Mouse (Mus musculus): Measurements from ENCODE around the gene P4ha2. TPM values are rescaled to one million over a fixed set of nuclear protein-coding genes. Genes with fewer than 3 reads are reported as not detected.

The P4ha2 gene
- polyA plus RNA-seq, 1 experiment from 2014 or later = 25.0 TPM

DNA sequence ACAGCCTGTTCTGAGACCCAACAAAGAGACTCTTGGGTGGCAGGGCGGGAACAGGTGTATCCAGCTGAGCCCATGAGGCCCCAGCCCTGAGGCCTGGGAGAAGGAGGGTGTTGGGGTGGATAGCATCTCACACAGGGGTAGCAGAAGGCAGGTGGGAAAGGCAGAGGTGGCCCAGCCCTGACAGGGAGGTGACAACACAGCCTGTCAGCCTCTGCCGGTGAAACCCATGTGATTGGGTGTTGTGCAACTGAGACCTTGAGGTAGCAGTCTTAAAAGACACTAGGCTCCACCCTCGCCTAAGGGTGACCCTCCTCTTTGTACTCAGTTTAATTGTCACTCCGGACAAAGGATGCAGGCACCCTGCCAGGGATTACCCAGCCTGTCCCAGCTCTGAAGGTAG, 26.6 kb upstream of the P4ha2 start:
- H3K4me3 ChIP-seq = no peak overlapping the region
- H3K27ac ChIP-seq (replicated peaks) = no peak overlapping the region
- WGBS = 39% methylated on average over 4 of the region's 4 CpGs
- H3K9me3 ChIP-seq (replicated peaks) = no peaks in the 10 kb centered on the region
- DNase-seq (ENCODE audit: low spot score) = no peak
- H3K4me1 ChIP-seq = peaks cover 25% of the 10 kb centered on the region
- no peaks in the 10 kb centered on the region for H3K36me3 ChIP-seq
- peaks cover 23% of the 10 kb centered on the region for H3K27me3 ChIP-seq (ENCODE audit: low read depth, poor library complexity, severe bottlenecking)

DNA sequence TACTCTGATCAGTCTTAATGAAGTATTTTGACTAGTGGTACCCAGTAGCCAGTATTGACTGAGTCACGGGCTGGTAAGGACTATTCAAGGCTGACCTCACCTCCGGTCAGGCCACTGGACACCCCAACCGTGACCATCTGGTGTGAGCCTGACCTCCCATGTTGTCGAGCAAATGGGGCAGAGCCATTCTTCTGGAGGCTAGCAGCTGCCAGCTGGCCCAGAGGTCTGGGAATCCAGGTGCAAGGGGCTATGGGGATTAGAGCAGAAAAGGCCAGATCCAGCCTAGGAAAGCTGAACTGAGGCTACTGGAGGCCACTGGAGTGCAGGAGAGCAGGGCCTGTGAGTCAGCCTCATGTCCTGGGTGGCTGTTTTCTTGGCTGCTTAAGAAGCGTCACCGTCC, 24.5 kb upstream of the P4ha2 start:
- H3K4me1 ChIP-seq = peaks cover 10% of the 10 kb centered on the region; the same call in 1 of the 2 replicates
- H3K9me3 ChIP-seq (replicated peaks) = no peaks in the 10 kb centered on the region
- DNase-seq (ENCODE audit: low spot score) = no peak
- WGBS = 72% methylated on average over 6 of the region's 6 CpGs
- no peaks in the 10 kb centered on the region for H3K36me3 ChIP-seq
- no peak overlapping the region for H3K4me3 ChIP-seq
- H3K27ac ChIP-seq (replicated peaks) = peak overlapping the region; percentile 49; the same call in 1 of the 2 replicates
- H3K27me3 ChIP-seq (ENCODE audit: low read depth, poor library complexity, severe bottlenecking) = peaks cover 9% of the 10 kb centered on the region

DNA sequence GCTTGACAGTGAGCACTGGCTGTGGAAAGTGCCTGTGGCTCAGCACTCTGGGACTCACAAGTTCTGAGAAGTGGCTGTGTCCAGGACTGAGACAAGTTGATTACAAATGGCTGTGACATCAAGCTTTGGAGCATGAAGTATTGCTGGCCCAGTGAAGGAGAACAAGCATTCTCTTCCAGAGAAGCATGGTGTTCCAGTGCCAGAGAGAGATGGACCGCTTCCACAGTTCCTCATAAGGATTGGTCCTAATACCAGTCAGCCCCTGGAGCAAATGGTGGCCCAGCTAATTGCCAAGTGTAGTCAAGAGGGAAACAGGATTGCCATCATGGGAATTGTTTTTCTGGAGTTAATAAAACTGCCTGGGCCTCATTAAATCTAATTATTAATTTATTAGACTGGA, 23.8 kb upstream of the P4ha2 start:
- Histone ChIP-seq H3K36me3 (no peaks in the 10 kb centered on the region), H3K4me3 (no peak overlapping the region), H3K27me3 (ENCODE audit: low read depth, poor library complexity, severe bottlenecking) (0 out of 2 replicates have a peak, but pooled peaks cover 3% of the 10 kb centered on the region), H3K9me3 (replicated peaks) (no peaks in the 10 kb centered on the region), H3K27ac (replicated peaks) (0 out of 2 replicates have a peak overlapping the region, but pooled peaks have one; percentile 49), H3K4me1 (peaks cover 10% of the 10 kb centered on the region; the same call in 1 of the 2 replicates)
- DNase-seq (ENCODE audit: low spot score) = no peak
- WGBS = 88% methylated on average over 1 of the region's 1 CpGs

DNA sequence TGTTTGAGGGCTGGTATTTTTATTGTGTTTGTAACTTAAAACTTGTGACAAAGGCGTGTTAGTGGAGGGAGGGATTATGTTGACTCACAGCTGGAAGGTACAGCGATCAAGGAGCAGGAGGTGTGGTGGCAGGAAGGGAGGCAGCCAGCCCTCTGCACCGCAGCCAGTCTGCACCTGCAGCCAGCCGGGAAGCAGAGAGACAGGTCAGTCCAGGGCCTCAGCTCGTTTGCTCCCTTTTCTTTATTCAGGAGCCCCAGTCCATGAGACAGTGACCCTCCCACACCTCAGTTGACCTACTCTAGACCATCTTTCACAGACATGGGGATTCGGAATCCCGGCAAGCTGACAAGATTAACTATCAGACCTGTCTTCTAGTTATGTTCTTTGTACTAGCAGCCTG, 19.5 kb upstream of the P4ha2 start:
- H3K4me1 ChIP-seq = peaks cover 2% of the 10 kb centered on the region; the same call in 1 of the 2 replicates
- no peaks in the 10 kb centered on the region for H3K9me3 ChIP-seq (replicated peaks)
- no peaks in the 10 kb centered on the region for H3K27me3 ChIP-seq (ENCODE audit: low read depth, poor library complexity, severe bottlenecking)
- H3K4me3 ChIP-seq = no peak overlapping the region
- WGBS = 34% methylated on average over 7 of the region's 7 CpGs
- no peak overlapping the region for H3K27ac ChIP-seq (replicated peaks)
- no peaks in the 10 kb centered on the region for H3K36me3 ChIP-seq
- DNase-seq (ENCODE audit: low spot score) = no peak

DNA sequence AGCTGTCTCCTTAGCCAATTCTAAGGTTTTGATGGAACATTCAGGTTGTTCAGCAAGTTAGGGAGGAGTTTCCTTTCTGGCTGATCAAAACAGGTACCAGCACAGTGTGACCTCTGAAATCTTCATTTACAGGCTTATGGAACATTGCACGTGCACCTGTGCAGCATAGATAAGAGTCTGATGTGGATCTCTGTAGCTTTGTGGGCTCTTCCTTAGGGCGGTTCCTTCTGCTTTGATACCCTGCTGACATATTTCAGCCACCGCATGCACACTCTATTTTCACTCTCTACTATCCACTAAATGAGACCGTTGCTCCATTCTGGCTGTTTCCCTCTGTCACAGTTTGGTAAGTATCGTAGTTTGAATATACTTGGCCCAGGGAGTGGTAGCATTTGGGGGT, 17.2 kb upstream of the P4ha2 start:
- DNase-seq (ENCODE audit: low spot score) = no peak
- no peak overlapping the region for H3K4me3 ChIP-seq
- no peaks in the 10 kb centered on the region for H3K27me3 ChIP-seq (ENCODE audit: low read depth, poor library complexity, severe bottlenecking)
- no peak overlapping the region for H3K27ac ChIP-seq (replicated peaks)
- WGBS = 92% methylated on average over 5 of the region's 5 CpGs
- H3K9me3 ChIP-seq (replicated peaks) = no peaks in the 10 kb centered on the region
- H3K4me1 ChIP-seq = no peaks in the 10 kb centered on the region
- no peaks in the 10 kb centered on the region for H3K36me3 ChIP-seq

DNA sequence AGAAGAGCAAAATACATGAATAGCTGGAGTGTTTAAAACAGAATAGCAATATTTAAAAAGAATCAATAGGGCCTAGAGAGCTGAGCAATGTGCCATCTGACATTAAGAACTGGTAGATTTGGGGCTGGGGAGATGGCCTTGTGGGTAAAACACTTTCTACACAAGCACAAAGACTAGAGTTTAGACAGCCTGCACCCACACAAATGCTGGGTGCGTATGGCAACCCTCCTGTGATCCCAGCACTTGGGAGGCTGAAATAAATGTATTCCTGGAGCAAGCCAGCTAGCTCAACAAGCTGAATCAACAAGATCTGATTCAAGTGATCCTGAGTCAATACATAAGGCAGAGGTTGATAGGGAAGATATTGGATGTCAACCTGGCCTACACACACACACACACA, 14.9 kb upstream of the P4ha2 start:
- Histone ChIP-seq H3K27me3 (ENCODE audit: low read depth, poor library complexity, severe bottlenecking) (no peaks in the 10 kb centered on the region), H3K27ac (replicated peaks) (no peak overlapping the region), H3K36me3 (no peaks in the 10 kb centered on the region), H3K9me3 (replicated peaks) (no peaks in the 10 kb centered on the region), H3K4me3 (no peak overlapping the region), H3K4me1 (no peaks in the 10 kb centered on the region)
- no peak for DNase-seq (ENCODE audit: low spot score)
- WGBS = 82% methylated on average over 1 of the region's 1 CpGs

DNA sequence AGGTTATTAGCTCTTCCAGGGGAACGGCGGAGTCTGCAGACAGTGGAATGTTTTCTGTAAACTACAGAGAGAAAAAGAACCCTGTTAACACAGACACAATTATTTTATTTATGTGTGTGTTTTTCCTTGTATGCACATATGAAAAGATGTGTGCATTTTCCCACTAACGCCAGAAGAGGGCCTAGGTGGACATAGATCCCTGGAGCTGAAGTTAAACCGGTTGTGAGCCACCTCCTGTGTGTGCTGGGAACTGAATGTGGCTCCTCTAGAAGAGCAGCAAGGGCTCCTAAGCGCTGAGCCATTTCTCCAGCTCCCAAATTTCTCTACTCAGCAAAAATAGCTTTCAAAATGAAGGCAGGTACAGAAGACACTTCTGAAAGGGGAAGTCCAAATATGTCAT, 14.1 kb upstream of the P4ha2 start:
- WGBS = 69% methylated on average over 5 of the region's 5 CpGs
- DNase-seq (ENCODE audit: low spot score) = no peak

DNA sequence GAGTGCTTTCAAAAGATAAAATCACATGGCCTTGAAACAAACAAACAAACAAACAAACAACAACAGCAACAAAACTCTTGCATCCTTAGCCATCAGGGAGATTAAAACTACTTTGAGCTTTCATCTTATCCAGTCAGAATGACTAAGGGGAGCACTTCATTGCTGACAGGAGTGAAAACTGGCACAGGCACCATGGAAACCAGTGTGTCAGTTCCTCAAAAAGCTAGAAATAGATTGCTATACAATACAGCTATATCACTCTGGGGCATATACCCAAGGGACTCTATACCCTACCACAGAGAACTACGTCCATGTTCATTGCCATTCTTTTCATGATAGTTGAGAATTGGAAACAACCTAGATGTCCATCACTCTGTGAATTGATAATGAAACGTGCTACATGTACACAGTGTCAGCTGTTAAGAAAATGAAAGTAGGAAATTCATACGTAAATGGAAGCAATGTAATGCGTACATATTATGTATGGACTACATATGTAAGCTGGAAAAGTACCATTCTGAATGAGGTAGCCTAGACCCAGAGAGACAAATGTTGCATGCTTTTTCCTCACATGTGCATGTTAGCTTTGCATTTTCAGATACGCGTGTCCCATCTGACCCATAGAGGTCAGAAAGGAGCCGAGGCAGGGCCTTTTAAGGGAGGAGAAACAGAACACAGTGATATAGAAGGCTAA, 11.5 kb upstream of the P4ha2 start:
- no peak overlapping the region for H3K27ac ChIP-seq (replicated peaks)
- 0 out of 2 replicates have a peak, but pooled peaks cover 7% of the 10 kb centered on the region for H3K4me1 ChIP-seq
- H3K36me3 ChIP-seq = no peaks in the 10 kb centered on the region
- no peaks in the 10 kb centered on the region for H3K27me3 ChIP-seq (ENCODE audit: low read depth, poor library complexity, severe bottlenecking)
- no peak for DNase-seq (ENCODE audit: low spot score)
- no peaks in the 10 kb centered on the region for H3K9me3 ChIP-seq (replicated peaks)
- no peak overlapping the region for H3K4me3 ChIP-seq
- WGBS = 86% methylated on average over 7 of the region's 7 CpGs

More for the DNA sequence above, 14.1 kb upstream of the P4ha2 start:
- H3K36me3 ChIP-seq = no peaks in the 10 kb centered on the region
- H3K27ac ChIP-seq (replicated peaks) = no peak overlapping the region
- no peaks in the 10 kb centered on the region for H3K4me1 ChIP-seq
- H3K9me3 ChIP-seq (replicated peaks) = no peaks in the 10 kb centered on the region
- no peak overlapping the region for H3K4me3 ChIP-seq
- no peaks in the 10 kb centered on the region for H3K27me3 ChIP-seq (ENCODE audit: low read depth, poor library complexity, severe bottlenecking)

DNA sequence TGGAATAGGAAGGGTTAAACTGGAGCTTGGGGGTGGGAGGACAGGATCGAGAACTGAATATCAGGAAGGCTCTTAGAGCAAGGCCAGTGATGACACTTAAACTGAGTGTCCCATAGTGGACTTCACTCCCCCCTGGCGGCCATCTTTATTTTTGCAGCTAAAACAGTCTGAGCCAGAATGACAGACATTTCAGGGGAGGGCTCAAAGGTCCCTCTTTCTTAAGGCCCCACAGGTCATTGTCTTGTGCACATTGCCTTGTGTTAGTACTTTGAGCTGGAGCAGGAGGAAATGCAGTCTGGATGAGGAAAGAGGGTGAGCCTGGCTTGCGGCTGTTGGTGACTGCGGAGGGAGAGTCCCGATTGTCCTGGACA, 11.0 kb upstream of the P4ha2 start:
- no peak overlapping the region for H3K27ac ChIP-seq (replicated peaks)

DNA sequence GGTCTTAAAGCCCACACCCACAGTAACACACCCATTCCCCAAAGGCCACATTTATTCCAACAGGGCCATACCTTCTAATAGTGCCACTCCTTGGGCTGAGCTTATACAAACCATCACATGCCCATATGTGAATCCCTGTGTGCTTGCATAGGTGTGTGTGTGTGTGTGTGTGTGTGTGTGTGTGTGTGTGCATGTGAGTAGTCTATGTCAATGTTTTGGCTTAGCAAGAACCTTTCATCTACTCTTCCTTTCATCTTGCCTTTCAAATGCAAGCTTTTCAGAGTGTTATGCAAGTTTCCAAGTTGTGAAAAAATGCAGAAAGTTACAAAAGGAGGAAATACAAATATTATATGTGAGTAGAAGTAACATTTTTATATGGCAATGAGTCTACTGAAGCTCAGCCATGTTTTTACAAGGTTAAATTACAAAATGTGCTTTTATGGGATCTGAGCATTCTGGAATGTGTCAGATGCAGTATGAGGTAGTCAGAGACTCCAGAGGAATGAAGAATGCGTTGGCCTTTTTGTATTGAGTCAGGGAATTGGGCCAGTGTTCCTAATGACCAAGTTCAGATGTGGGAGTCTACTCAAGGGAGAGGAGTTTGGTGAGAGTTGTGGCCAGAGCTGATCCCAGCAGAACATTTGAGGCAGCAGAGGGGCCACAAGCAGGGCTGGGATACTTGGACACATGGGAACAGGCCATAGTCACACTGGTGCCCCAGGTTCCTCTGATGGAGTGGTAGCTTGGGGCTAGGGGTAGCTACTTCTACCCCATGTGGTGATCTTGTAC, 9.6 kb upstream of the P4ha2 start:
- Histone ChIP-seq H3K36me3 (no peaks in the 10 kb centered on the region), H3K9me3 (replicated peaks) (no peaks in the 10 kb centered on the region), H3K27ac (replicated peaks) (no peak overlapping the region), H3K4me3 (no peak overlapping the region), H3K4me1 (0 out of 2 replicates have a peak, but pooled peaks cover 7% of the 10 kb centered on the region), H3K27me3 (ENCODE audit: low read depth, poor library complexity, severe bottlenecking) (no peaks in the 10 kb centered on the region)
- WGBS = 86% methylated on average over 1 of the region's 1 CpGs
- no peak for DNase-seq (ENCODE audit: low spot score)

More for the DNA sequence above, 11.0 kb upstream of the P4ha2 start:
- DNase-seq (ENCODE audit: low spot score) = peak; percentile 75
- Histone ChIP-seq H3K27me3 (ENCODE audit: low read depth, poor library complexity, severe bottlenecking) (no peaks in the 10 kb centered on the region), H3K4me3 (no peak overlapping the region), H3K4me1 (0 out of 2 replicates have a peak, but pooled peaks cover 7% of the 10 kb centered on the region), H3K36me3 (no peaks in the 10 kb centered on the region), H3K9me3 (replicated peaks) (no peaks in the 10 kb centered on the region)
- WGBS = 51% methylated on average over 5 of the region's 5 CpGs

DNA sequence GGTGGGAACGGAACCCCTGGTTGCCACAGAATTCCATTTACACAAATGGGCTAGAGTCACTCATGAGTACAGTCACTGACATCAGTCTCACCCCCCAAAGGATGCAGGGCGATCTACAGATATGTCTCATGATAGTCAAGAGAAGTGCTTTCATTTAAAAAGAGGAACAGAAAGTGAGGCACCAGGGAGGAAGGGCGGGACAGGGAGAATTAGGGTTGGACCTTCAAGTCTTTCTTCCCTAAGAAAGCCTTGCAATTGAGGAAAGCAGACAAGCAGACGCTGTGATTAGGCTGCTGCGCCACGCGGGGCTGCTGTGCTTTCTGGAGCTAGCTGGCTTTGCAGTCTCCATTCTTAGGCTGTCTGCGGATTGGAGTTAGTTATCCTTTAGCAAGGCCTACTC, 8.2 kb upstream of the P4ha2 start:
- no peaks in the 10 kb centered on the region for H3K27me3 ChIP-seq (ENCODE audit: low read depth, poor library complexity, severe bottlenecking)
- no peaks in the 10 kb centered on the region for H3K9me3 ChIP-seq (replicated peaks)
- 55% methylated on average over 8 of the region's 8 CpGs for WGBS

DNA sequence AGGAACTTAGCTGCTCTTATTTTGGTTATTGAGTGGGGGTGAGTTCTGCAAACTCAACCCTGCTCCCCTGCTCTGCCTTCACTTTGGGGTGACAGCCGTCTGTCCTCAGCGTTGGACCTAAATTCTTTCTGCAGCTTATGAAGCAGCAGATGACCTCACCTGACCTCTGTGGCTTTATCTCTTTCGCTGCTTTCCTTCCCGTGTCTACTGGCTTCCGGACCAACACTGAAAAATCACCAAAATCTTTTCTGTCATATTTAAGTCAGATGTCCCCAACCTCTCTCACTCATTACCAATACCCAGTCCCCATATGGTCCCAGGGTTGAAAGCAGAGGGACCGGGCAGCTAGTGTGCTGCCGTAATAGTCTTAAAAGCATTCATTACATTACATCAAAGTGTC, 7.7 kb upstream of the P4ha2 start:
- no peaks in the 10 kb centered on the region for H3K9me3 ChIP-seq (replicated peaks)
- no peak overlapping the region for H3K4me3 ChIP-seq
- no peak for DNase-seq (ENCODE audit: low spot score)
- no peaks in the 10 kb centered on the region for H3K27me3 ChIP-seq (ENCODE audit: low read depth, poor library complexity, severe bottlenecking)
- H3K27ac ChIP-seq (replicated peaks) = no peak overlapping the region
- H3K4me1 ChIP-seq = 0 out of 2 replicates have a peak, but pooled peaks cover 7% of the 10 kb centered on the region
- WGBS = 65% methylated on average over 7 of the region's 7 CpGs
- H3K36me3 ChIP-seq = no peaks in the 10 kb centered on the region

More for the DNA sequence above, 8.2 kb upstream of the P4ha2 start:
- no peak for DNase-seq (ENCODE audit: low spot score)
- Histone ChIP-seq H3K36me3 (no peaks in the 10 kb centered on the region), H3K27ac (replicated peaks) (no peak overlapping the region), H3K4me1 (0 out of 2 replicates have a peak, but pooled peaks cover 7% of the 10 kb centered on the region), H3K4me3 (no peak overlapping the region)

DNA sequence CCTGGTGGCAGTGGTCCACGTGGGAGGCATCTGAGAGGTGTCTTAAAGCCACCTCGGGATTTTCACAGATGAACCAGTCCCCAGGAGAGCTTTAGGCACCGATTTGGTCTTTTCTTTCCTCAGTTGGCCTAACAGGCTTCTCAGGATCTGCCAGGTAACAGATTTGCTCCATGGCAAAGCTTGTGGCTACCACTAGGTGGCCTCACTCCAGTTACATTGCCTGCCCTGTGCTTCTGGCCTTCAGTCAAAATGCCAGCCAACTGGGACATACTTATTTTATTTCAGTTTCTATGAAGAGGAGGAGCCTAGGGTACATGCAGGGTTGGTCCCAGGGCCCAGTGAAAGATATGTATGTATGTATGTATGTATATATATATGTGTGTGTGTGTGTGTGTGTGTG, 6.9 kb upstream of the P4ha2 start:
- peak; percentile 49 for DNase-seq (ENCODE audit: low spot score)
- Histone ChIP-seq H3K4me1 (0 out of 2 replicates have a peak, but pooled peaks cover 7% of the 10 kb centered on the region), H3K4me3 (no peak overlapping the region), H3K36me3 (no peaks in the 10 kb centered on the region), H3K27ac (replicated peaks) (no peak overlapping the region), H3K27me3 (ENCODE audit: low read depth, poor library complexity, severe bottlenecking) (no peaks in the 10 kb centered on the region), H3K9me3 (replicated peaks) (no peaks in the 10 kb centered on the region)
- WGBS = 14% methylated on average over 3 of the region's 3 CpGs
